Mouse (Mus musculus) MEL (cell line): ENCODE data around the gene Cntnap2.

ENCODE experiments used
- CTCF ChIP-seq, 3 experiments: IDR thresholded peaks in 2 of 3; conservative IDR thresholded peaks in 1 of 3; 2 replicates each; pipeline ENCODE4 v1.5.1; 2011 to 2012; ENCODE audit warnings: low read length in 3 of 3, low read depth in 2 of 3, mild to moderate bottlenecking in 2 of 3, improper control_type of control experiment in 1 of 3, inconsistent platforms in 1 of 3, mixed read lengths in 1 of 3, moderate library complexity in 1 of 3; ENCODE audit not compliant: control insufficient read depth in 1 of 3, insufficient read depth in 1 of 3, poor library complexity in 1 of 3, severe bottlenecking in 1 of 3
- E2F4 ChIP-seq: IDR thresholded peaks from 2 replicates; pipeline ENCODE4 v1.6.1; 2011; ENCODE audit warnings: low read depth, low read length, improper control_type of control experiment, borderline replicate concordance
- GATA1 ChIP-seq: IDR thresholded peaks from 2 replicates; pipeline ENCODE4 v1.6.1; 2011; ENCODE audit warnings: low read depth, low read length, improper control_type of control experiment

DNA sequence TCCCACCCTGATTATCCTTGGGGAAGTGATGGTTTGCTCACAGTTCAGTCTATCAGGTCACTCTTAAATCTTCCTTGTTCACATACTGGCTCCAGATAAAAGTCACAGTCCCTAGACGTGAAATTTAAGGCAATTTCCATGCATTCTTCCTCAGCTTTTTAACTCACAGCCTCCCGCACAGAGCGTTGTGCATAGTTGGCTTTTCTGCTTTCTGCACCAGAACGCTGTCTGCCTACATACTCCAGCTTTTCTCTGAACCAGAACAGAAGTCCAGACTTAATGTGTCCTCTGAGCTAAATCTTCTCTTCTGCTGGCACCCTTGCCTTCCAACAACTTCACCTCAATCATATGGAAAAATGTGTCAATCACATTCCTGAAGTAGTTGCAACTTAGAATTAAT lies 1616.5 kb downstream of the Cntnap2 start:
- TF ChIP-seq CTCF (IDR thresholded peaks at IDR 0.05 in 2 of 3, conservative IDR thresholded peaks at IDR 0.05 in 1 of 3; ENCODE audit: control insufficient read depth in 1 of 3, insufficient read depth in 1 of 3, low read depth in 2 of 3, low read length in 3 of 3, poor library complexity in 1 of 3, severe bottlenecking in 1 of 3): no peak
- TF ChIP-seq E2F4: no peak
- TF ChIP-seq GATA1: no peak
